Mouse (Mus musculus) spleen, postnatal 4 days (tissue): ENCODE data around the gene Odf4.
A peak's percentile ranks its signal among the peaks of the same experiment; 100 is the strongest.
"Not testable (repeated sequence)": the region's sequence is repeated elsewhere in the genome, so short reads cannot be mapped to it uniquely, and the experiment has no call there.

ENCODE experiments used
- DNase-seq, 2 experiments: peaks; one replicate each; pipeline ENCODE4 v3.0.0; 2022; ENCODE audit warnings: low spot score in 2 of 2

Odf4 gene

DNA sequence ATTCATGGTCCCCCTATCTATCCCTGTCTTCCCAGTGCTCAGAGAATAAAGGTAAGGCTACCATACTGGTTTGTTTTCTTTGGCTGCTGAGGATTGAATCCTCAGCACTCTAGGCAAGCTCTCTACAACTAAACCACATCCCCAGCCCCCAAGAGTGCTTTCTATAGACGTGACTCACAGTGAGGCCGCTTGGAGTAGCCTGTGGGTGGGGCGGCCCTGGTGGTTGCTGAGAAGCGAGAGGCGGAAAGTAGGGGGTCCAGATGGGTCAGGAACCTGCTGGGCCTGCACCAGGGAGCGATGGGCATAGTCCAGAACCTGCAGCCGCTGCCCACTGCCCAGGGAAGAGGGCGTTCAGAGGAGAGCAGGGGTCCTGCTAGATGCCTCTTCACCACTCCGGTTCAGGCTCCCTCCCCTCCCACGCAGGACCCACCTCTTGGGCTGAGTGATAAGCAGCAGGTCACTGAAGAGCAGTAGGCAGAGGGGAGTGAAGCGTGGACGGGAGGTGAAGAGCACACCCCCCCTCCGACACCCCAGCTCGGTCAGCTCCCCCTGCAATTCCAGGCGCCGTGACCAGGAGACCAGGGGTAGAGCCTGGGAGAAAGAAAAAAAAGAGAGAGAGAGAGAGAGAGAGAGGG lies 20.0 kb upstream of the Odf4 start:
- no peak for DNase-seq

GRCm38 (mm10) chr11:68946001-68946400 lies 19.1 kb upstream of the Odf4 start:
- no peak for DNase-seq

DNA sequence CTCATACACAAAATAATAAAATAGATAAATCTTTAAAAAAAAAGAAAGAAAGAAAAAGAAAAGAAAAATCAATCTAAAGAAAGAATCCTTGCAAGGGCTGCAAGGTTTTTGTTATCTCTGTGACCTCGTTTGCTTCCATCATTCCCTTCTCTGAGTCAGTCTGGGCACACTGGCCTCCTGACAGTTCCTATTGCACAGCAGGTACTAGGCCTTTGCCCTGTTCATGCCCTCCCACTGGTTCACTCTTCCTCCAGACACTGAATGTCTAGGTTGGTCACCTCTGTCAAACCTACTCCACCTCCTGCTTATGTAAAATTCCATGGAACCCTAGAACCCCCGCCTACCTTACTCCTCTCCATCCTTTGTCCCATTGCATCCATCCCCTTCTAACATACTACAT lies 18.4 kb upstream of the Odf4 start:
- DNase-seq: no peak

- no peak for DNase-seq
Measured at GRCm38 (mm10) chr11:68942731-68943130, 15.8 kb upstream of the Odf4 start.

DNA sequence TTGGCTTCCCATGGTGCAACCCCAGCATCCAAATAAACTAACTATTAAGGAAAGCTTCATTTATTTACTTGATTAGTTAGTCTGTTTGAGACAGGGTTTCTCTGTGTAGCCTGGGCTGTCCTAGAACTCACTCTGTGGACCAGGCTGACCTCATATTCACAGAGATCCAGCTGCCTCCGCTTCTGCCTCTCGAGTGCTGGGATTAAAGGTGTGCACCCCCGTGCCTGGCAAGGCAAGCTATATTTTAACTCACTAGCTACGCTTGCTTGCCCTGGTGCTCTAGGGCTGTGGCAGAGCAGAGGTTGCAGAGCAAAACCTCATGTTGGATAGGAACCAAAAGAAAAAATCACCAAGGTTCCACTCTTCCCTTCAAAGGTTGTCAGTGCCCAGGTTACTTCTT lies 13.6 kb upstream of the Odf4 start:
- DNase-seq: no peak

DNA sequence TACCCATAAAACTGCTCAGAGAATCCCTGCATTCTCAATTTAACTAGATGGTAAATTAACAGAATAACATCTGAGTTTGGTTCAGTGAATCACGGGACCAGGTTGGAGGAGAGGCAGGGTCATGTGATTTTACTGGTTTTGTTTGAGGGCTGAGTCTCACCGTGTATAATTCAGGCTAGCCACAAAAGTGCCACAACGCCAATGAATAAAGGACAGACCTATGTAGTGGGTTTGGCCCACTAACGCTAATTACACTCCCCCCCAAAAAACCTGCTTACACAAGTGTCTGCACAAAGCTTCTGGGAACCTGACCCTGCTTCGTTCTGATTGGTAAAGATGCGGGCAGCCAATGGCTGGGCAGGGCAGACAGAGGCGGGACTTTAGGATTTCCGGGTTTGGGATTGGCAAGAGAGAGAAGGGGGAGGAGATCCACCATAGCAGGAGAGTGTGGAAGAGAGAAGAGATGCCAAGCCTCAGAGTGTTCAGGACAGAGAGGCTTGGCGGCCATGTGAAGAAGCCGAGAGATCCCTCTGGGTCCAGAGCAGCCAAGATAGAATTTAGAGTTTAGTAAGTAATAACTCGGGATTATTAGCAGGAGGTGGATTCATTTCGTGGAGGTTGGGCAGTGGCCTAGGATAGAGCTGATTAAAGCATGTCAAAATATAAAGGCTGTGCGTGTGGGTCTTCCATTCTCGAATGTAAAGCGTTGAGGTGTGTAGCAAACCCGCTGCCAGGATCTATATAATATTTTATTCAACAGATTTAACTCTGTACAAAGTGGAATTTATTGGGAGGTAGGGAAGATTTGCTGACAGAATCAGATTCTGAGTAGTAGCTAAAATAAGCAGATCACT lies 12.8 kb upstream of the Odf4 start:
- peak; percentile 79 to 84 for DNase-seq

- not testable (repeated sequence) for DNase-seq
Measured at GRCm38 (mm10) chr11:68936951-68937350, 10.1 kb upstream of the Odf4 start.

- DNase-seq: no peak
Measured at GRCm38 (mm10) chr11:68933885-68934507, 7.1 kb upstream of the Odf4 start.

DNA sequence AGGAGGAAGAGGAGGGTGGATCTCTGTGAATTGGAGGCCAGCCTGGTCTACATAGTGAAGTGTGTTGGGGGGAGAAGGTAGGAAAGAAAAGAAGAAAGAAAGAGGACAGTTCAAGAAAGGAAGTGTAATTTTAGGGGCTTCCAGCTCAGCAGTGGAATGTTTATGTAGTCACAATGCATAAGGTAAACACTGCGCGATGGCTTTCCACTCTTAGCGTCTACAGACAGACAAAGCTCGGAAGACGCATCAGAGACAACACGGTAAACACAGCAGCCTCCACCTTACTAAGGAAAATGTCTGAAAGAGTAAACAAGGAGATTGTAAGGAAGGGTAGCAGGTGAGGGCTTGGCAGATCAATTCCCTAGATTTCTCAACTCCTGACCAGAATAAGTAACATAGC lies 3.1 kb upstream of the Odf4 start:
- DNase-seq: no peak

GRCm38 (mm10) chr11:68924749-68925148 lies 2.1 kb downstream of the Odf4 start:
- DNase-seq: no peak

GRCm38 (mm10) chr11:68923191-68923590 lies 3.7 kb downstream of the Odf4 start:
- DNase-seq: no peak

DNA sequence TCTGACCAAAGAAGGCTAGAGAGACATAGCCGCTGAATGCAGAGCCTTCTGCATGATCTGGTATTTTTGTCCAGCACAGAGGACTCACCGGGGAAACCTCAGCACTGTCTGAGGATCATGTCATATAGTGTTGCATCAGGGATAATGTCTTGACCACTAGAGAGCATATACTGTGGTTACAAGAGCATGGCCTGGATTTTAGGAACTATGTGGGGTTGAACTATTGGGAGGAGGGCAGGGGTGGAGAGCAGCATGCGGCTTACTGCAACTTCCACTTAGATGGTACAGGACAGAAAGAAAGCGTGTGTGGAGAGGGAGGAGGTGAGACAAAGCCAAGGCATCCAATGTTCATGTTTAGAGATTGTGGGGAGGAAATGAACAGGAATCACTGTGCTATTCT lies 12.3 kb downstream of the Odf4 start:
- DNase-seq: no peak

- DNase-seq: no peak
Measured at GRCm38 (mm10) chr11:68911531-68912177, 15.2 kb downstream of the Odf4 start.

- DNase-seq: no peak
Measured at GRCm38 (mm10) chr11:68908846-68909503, 17.9 kb downstream of the Odf4 start.

- DNase-seq: no peak
Measured at GRCm38 (mm10) chr11:68907251-68907650, 19.6 kb downstream of the Odf4 start.

DNA sequence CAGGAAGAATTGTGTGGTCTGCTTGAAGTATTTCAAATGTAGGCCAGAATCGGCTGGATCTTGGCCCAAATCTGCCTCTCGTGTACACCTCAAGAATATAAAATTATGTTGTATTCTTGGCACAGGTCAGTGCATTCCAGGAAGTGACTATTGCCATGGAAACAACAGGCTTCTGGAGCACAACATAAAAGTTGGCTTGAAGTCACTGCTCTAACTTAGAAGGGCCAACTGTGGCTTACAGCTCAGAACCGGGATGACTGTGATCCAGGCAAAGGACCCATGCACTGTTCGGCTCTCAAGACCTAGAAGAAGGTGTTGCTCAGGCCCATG lies 20.5 kb downstream of the Odf4 start:
- no peak for DNase-seq

- no peak for DNase-seq
Measured at GRCm38 (mm10) chr11:68905665-68906460, 21.0 kb downstream of the Odf4 start.

GRCm38 (mm10) chr11:68905138-68905531 lies 21.7 kb downstream of the Odf4 start:
- no peak for DNase-seq

DNA sequence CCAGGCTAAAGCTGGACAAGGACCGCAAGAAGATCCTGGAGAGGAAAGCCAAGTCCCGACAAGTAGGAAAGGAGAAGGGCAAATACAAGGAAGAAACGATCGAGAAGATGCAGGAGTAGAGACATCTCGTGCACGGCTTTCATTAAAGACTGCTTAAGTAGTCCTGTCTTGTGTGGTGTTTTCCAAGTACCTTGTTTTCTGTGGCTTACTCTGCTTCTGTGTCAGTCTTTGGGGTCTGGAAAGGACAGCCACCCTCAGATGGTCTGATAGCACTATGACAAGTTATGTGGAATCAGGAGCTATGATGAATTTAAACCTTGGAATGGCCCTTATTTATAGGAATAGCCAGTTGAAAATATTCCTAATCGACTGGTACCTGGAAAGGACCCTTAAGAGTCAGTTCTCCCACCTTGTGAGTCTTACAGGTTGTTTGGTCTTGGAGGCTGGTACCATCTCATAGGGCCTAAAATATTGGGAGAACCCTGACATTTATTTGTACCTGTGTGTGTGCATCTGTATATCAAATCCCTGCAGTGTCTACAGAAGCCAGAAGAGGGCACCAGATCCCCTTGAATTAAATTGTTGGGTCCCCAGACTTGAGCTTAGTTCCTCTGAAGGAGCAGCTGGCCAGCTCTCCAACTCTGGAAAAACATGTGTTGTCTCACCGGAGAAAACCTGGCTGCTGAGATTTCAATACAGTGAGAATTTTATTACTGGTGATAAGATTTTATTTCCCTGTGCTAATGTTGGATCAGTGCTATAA lies 22.3 kb downstream of the Odf4 start:
- DNase-seq: peak; percentile 71 to 84

GRCm38 (mm10) chr11:68903775-68904174 lies 23.1 kb downstream of the Odf4 start:
- DNase-seq: no peak
